Mouse (Mus musculus): ENCODE results near the gene Ltb4r2. TPM values are rescaled to one million over a fixed set of nuclear protein-coding genes. Genes with fewer than 3 reads are reported as not detected.
A peak's percentile ranks its signal among the peaks of the same experiment; 100 is the strongest.

The Ltb4r2 gene
- under 1 TPM; 0.10 to 0.20 TPM for total RNA-seq (2021)

- no peak for DNase-seq
These were observed at the start of gene Ltb4r2 for GRCm38 (mm10) chr14:55761163-55761562. Gene Ltb4r2, plus strand, starts transcription at chr14:55761428.

- DNase-seq = no peak
These were observed 49.4 kb upstream of the Ltb4r2 start for GRCm38 (mm10) chr14:55711786-55712185.

- no peak for DNase-seq
These were observed 48.1 kb upstream of the Ltb4r2 start for GRCm38 (mm10) chr14:55713007-55713728.

GRCm38 (mm10) chr14:55713729-55714122 lies 47.5 kb upstream of the Ltb4r2 start, which contains the start of gene Tgm1:
Gene Tgm1, minus strand, starts transcription at chr14:55713926.
- DNase-seq = no peak

GRCm38 (mm10) chr14:55714893-55715292 lies 46.3 kb upstream of the Ltb4r2 start:
- DNase-seq = no peak

GRCm38 (mm10) chr14:55716271-55716670 lies 45.0 kb upstream of the Ltb4r2 start:
- DNase-seq = no peak

GRCm38 (mm10) chr14:55716884-55717283 lies 44.3 kb upstream of the Ltb4r2 start:
- no peak for DNase-seq

GRCm38 (mm10) chr14:55719737-55720136 lies 41.5 kb upstream of the Ltb4r2 start:
- no peak for DNase-seq

- DNase-seq = no peak
These were observed 40.6 kb upstream of the Ltb4r2 start for GRCm38 (mm10) chr14:55720666-55721065.

- DNase-seq = no peak
These were observed 40.2 kb upstream of the Ltb4r2 start for GRCm38 (mm10) chr14:55721076-55721475.

GRCm38 (mm10) chr14:55721700-55722437 lies 39.4 kb upstream of the Ltb4r2 start, which contains the start of gene Rabggta:
Gene Rabggta, minus strand, starts transcription at chr14:55722263.
- DNase-seq = peak; percentile 87 to 88

GRCm38 (mm10) chr14:55722438-55722945 lies 38.7 kb upstream of the Ltb4r2 start:
- DNase-seq = no peak

GRCm38 (mm10) chr14:55723433-55723832 lies 37.8 kb upstream of the Ltb4r2 start:
- DNase-seq = no peak

GRCm38 (mm10) chr14:55724411-55724871 lies 36.8 kb upstream of the Ltb4r2 start:
- no peak for DNase-seq

GRCm38 (mm10) chr14:55726261-55726660 lies 35.0 kb upstream of the Ltb4r2 start:
- no peak for DNase-seq

GRCm38 (mm10) chr14:55727889-55728685 lies 33.1 kb upstream of the Ltb4r2 start:
- DNase-seq = no peak

GRCm38 (mm10) chr14:55730116-55730515 lies 31.1 kb upstream of the Ltb4r2 start:
- no peak for DNase-seq

- DNase-seq = peak; percentile 14 to 36
These were observed 30.6 kb upstream of the Ltb4r2 start for GRCm38 (mm10) chr14:55730531-55731032.

GRCm38 (mm10) chr14:55733889-55734288 lies 27.3 kb upstream of the Ltb4r2 start:
- no peak for DNase-seq

GRCm38 (mm10) chr14:55734869-55735268 lies 26.4 kb upstream of the Ltb4r2 start:
- DNase-seq = no peak

GRCm38 (mm10) chr14:55735334-55735733 lies 25.9 kb upstream of the Ltb4r2 start:
- no peak for DNase-seq

GRCm38 (mm10) chr14:55735758-55736157 lies 25.5 kb upstream of the Ltb4r2 start:
- DNase-seq = no peak
